Mouse (Mus musculus): ENCODE results near the gene Nrp2. TPM values are rescaled to one million over a fixed set of nuclear protein-coding genes. Genes with fewer than 3 reads are reported as not detected.

The Nrp2 gene
- polyA plus RNA-seq, 1 experiment: 9.1 TPM

GRCm38 (mm10) chr1:62809601-62810228 lies 106.6 kb downstream of the Nrp2 start:
- TF ChIP-seq POLR2A (IDR thresholded peaks at IDR 0.05; ENCODE audit: borderline replicate concordance, insufficient read depth, low read length) (no peak), CTCF (IDR thresholded peaks at IDR 0.05; ENCODE audit: borderline replicate concordance, insufficient read depth, low read depth, low read length) (no peak)
- no peak for DNase-seq
- Histone ChIP-seq H3K4me3 (replicated peaks; ENCODE audit: insufficient read depth, low read depth, low read length) (no peak overlapping the region), H3K27me3 (ENCODE audit: control insufficient read depth, insufficient read depth, low read length) (no peaks in the 10 kb centered on the region), H3K27ac (ENCODE audit: insufficient read depth, low read length) (no peak overlapping the region), H3K4me1 (ENCODE audit: control insufficient read depth, insufficient read depth, low read length) (peaks cover 10% of the 10 kb centered on the region)
- 97% methylated on average over 8 of the region's 8 CpGs for WGBS

- no peak overlapping the region for H3K4me3 ChIP-seq (replicated peaks; ENCODE audit: insufficient read depth, low read depth, low read length)
- no peak overlapping the region for H3K27ac ChIP-seq (ENCODE audit: insufficient read depth, low read length)
- WGBS: 9% methylated on average over 7 of the region's 7 CpGs
- TF ChIP-seq CTCF (IDR thresholded peaks at IDR 0.05; ENCODE audit: borderline replicate concordance, insufficient read depth, low read depth, low read length) (no peak), POLR2A (IDR thresholded peaks at IDR 0.05; ENCODE audit: borderline replicate concordance, insufficient read depth, low read length) (no peak)
- peak; percentile 90 to 97 for DNase-seq
- no peaks in the 10 kb centered on the region for H3K27me3 ChIP-seq (ENCODE audit: control insufficient read depth, insufficient read depth, low read length)
- H3K4me1 ChIP-seq (ENCODE audit: control insufficient read depth, insufficient read depth, low read length): peaks cover 6% of the 10 kb centered on the region
These were observed 108.1 kb downstream of the Nrp2 start for GRCm38 (mm10) chr1:62811141-62811540.

- WGBS: 94% methylated on average over 10 of the region's 10 CpGs
- H3K27ac ChIP-seq (ENCODE audit: insufficient read depth, low read length): no peak overlapping the region
- TF ChIP-seq POLR2A (IDR thresholded peaks at IDR 0.05; ENCODE audit: borderline replicate concordance, insufficient read depth, low read length): no peak
- no peak overlapping the region for H3K4me3 ChIP-seq (replicated peaks; ENCODE audit: insufficient read depth, low read depth, low read length)
- no peak for DNase-seq
- peaks cover 6% of the 10 kb centered on the region for H3K4me1 ChIP-seq (ENCODE audit: control insufficient read depth, insufficient read depth, low read length)
- H3K27me3 ChIP-seq (ENCODE audit: control insufficient read depth, insufficient read depth, low read length): no peaks in the 10 kb centered on the region
These were observed 109.9 kb downstream of the Nrp2 start for GRCm38 (mm10) chr1:62812701-62813684.

- TF ChIP-seq POLR2A (IDR thresholded peaks at IDR 0.05; ENCODE audit: borderline replicate concordance, insufficient read depth, low read length): no peak
- no peak for TF ChIP-seq CTCF (IDR thresholded peaks at IDR 0.05; ENCODE audit: borderline replicate concordance, insufficient read depth, low read depth, low read length)
- no peaks in the 10 kb centered on the region for H3K27me3 ChIP-seq (ENCODE audit: control insufficient read depth, insufficient read depth, low read length)
- DNase-seq: no peak
- H3K4me3 ChIP-seq (replicated peaks; ENCODE audit: insufficient read depth, low read depth, low read length): no peak overlapping the region
- 96% methylated on average over 1 of the region's 1 CpGs for WGBS
- H3K27ac ChIP-seq (ENCODE audit: insufficient read depth, low read length): no peak overlapping the region
- H3K4me1 ChIP-seq (ENCODE audit: control insufficient read depth, insufficient read depth, low read length): peaks cover 6% of the 10 kb centered on the region
These were observed 110.9 kb downstream of the Nrp2 start for GRCm38 (mm10) chr1:62813938-62814337.

GRCm38 (mm10) chr1:62817566-62817965 lies 114.5 kb downstream of the Nrp2 start:
- WGBS: 91% methylated on average over 7 of the region's 7 CpGs
- DNase-seq: no peak
- Histone ChIP-seq H3K4me3 (replicated peaks; ENCODE audit: insufficient read depth, low read depth, low read length) (no peak overlapping the region), H3K27ac (ENCODE audit: insufficient read depth, low read length) (no peak overlapping the region), H3K27me3 (ENCODE audit: control insufficient read depth, insufficient read depth, low read length) (no peaks in the 10 kb centered on the region), H3K4me1 (ENCODE audit: control insufficient read depth, insufficient read depth, low read length) (no peaks in the 10 kb centered on the region)
- TF ChIP-seq CTCF (IDR thresholded peaks at IDR 0.05; ENCODE audit: borderline replicate concordance, insufficient read depth, low read depth, low read length) (no peak), POLR2A (IDR thresholded peaks at IDR 0.05; ENCODE audit: borderline replicate concordance, insufficient read depth, low read length) (no peak)

GRCm38 (mm10) chr1:62820170-62820569 lies 117.1 kb downstream of the Nrp2 start:
- no peak overlapping the region for H3K27ac ChIP-seq (ENCODE audit: insufficient read depth, low read length)

GRCm38 (mm10) chr1:62821509-62822398 lies 118.7 kb downstream of the Nrp2 start:
- 85% methylated on average over 10 of the region's 10 CpGs for WGBS
- TF ChIP-seq CTCF (IDR thresholded peaks at IDR 0.05; ENCODE audit: borderline replicate concordance, insufficient read depth, low read depth, low read length): no peak
- TF ChIP-seq POLR2A (IDR thresholded peaks at IDR 0.05; ENCODE audit: borderline replicate concordance, insufficient read depth, low read length): no peak
- Histone ChIP-seq H3K4me1 (ENCODE audit: control insufficient read depth, insufficient read depth, low read length) (no peaks in the 10 kb centered on the region), H3K27ac (ENCODE audit: insufficient read depth, low read length) (no peak overlapping the region), H3K27me3 (ENCODE audit: control insufficient read depth, insufficient read depth, low read length) (no peaks in the 10 kb centered on the region), H3K4me3 (replicated peaks; ENCODE audit: insufficient read depth, low read depth, low read length) (no peak overlapping the region)
- no peak for DNase-seq

More at GRCm38 (mm10) chr1:62820170-62820569, 117.1 kb downstream of the Nrp2 start:
- peak; percentile 42; the same call in 1 of the 2 replicates for TF ChIP-seq CTCF (IDR thresholded peaks at IDR 0.05; ENCODE audit: borderline replicate concordance, insufficient read depth, low read depth, low read length)
- no peak for TF ChIP-seq POLR2A (IDR thresholded peaks at IDR 0.05; ENCODE audit: borderline replicate concordance, insufficient read depth, low read length)
- Histone ChIP-seq H3K4me1 (ENCODE audit: control insufficient read depth, insufficient read depth, low read length) (no peaks in the 10 kb centered on the region), H3K27me3 (ENCODE audit: control insufficient read depth, insufficient read depth, low read length) (no peaks in the 10 kb centered on the region), H3K4me3 (replicated peaks; ENCODE audit: insufficient read depth, low read depth, low read length) (no peak overlapping the region)
- 84% methylated on average over 3 of the region's 3 CpGs for WGBS
- no peak for DNase-seq

All from cerebellum, adult 2 months (tissue).